Mouse (Mus musculus): ENCODE data around the gene Mad1l1.
A peak's percentile ranks its signal among the peaks of the same experiment; 100 is the strongest.

Gene Mad1l1

GRCm38 (mm10) chr5:139985073-139985746, 336.1 kb downstream of the Mad1l1 start:
- DNase-seq = no peak

- no peak for DNase-seq
Observed at GRCm38 (mm10) chr5:139981976-139982375, 339.4 kb downstream of the Mad1l1 start.

- peak; percentile 28 for DNase-seq
Observed at GRCm38 (mm10) chr5:139979371-139979770, 342.0 kb downstream of the Mad1l1 start.

- no peak for DNase-seq
Observed at GRCm38 (mm10) chr5:139978525-139979276, 342.7 kb downstream of the Mad1l1 start.

GRCm38 (mm10) chr5:139977476-139977875, 343.9 kb downstream of the Mad1l1 start:
- DNase-seq = no peak

- no peak for DNase-seq
Observed at GRCm38 (mm10) chr5:139976584-139976983, 344.8 kb downstream of the Mad1l1 start.

GRCm38 (mm10) chr5:139970186-139970631, 351.1 kb downstream of the Mad1l1 start:
- no peak for DNase-seq

GRCm38 (mm10) chr5:139969151-139969948, 352.0 kb downstream of the Mad1l1 start:
- DNase-seq = no peak

GRCm38 (mm10) chr5:139965596-139965995, 355.8 kb downstream of the Mad1l1 start:
- DNase-seq = no peak

GRCm38 (mm10) chr5:139964391-139964790, 357.0 kb downstream of the Mad1l1 start:
- no peak for DNase-seq

GRCm38 (mm10) chr5:139959741-139960140, 361.6 kb downstream of the Mad1l1 start:
- DNase-seq = no peak

Data from layer of hippocampus, adult 9-11 months (tissue).